Comparison of ENCODE assay signal across 9 mouse cellular contexts in the genomic region with DNA sequence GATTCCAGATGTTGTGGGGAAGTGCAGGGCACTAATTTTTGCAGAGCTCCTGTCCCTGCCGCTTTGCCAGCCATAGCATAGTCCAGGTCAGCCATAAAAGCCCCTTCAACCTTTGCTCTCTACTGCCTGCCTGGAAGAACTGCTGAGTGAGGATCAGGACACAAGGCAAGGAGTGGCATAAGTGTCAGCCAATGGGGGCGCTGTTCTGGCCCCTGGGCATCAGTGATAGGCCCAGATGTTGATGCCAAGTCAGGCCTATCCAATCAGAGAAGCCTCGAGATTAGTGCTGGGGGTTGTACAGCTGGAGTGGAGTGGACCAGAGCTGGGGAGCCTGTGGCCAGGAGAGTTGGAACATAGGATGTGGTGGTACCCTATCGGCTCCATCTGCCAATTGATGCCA. TPM values are rescaled to one million over a fixed set of nuclear protein-coding genes. Genes with fewer than 3 reads are reported as not detected.
DNase-seq lines count a peak whose midpoint lies in the region; ATAC-seq and TF ChIP-seq lines count a peak whose summit lies in the region.
"Had no signal": no experiment of that assay in that cellular context is flagged by ENCODE, and none has a peak within 500 bp of the region (broad histone marks: within the 10 kb centered on the region; RNA-seq: fewer than 3 reads in every experiment).

No protein-coding gene starts in this region.

- ATAC-seq in lung, embryonic 14.5 days (ENCODE audit: insufficient read depth) = no peak
- peak; percentile 72 for ATAC-seq in megakaryocyte-erythroid progenitor cell, adult 5-6 weeks (replicated peaks; ENCODE audit: low FRiP score, low TSS enrichment, poor library complexity, severe bottlenecking)
- no peak for ATAC-seq in forebrain, embryonic 12.5 days (ENCODE audit: low FRiP score)

- H3K79me2 ChIP-seq in MEL (ENCODE audit: control insufficient read depth, insufficient read depth, low read length, poor library complexity) = no peaks in the 10 kb centered on the region

- TF ChIP-seq POLR2A in MEL (IDR thresholded peaks at IDR 0.05; ENCODE audit: control insufficient read depth in 1 of 2, insufficient read depth in 1 of 2, low read depth in 1 of 2, low read length in 2 of 2, poor library complexity in 1 of 2) = no peak

- TF ChIP-seq EP300 in MEL (IDR thresholded peaks at IDR 0.05; ENCODE audit: low read depth in 1 of 2, low read length in 2 of 2) = no peak

- no peaks in the 10 kb centered on the region for H3K9me3 ChIP-seq in lung, embryonic 14.5 days (ENCODE audit: low read depth, low read length)
- no peaks in the 10 kb centered on the region for H3K9me3 ChIP-seq in MEL (replicated peaks; ENCODE audit: insufficient read depth, low read length)
- no peaks in the 10 kb centered on the region for H3K9me3 ChIP-seq in heart, embryonic 10.5 days
- no peaks in the 10 kb centered on the region for H3K9me3 ChIP-seq in forebrain, embryonic 12.5 days
- H3K9me3 ChIP-seq: stomach, embryonic 15.5 days had no signal

- no peaks in the 10 kb centered on the region for H3K4me1 ChIP-seq in lung, embryonic 14.5 days (ENCODE audit: insufficient read depth)
- H3K4me1 ChIP-seq in MEL (ENCODE audit: control insufficient read depth in 1 of 2, insufficient read depth in 2 of 2, low read length in 2 of 2) = no peaks in the 10 kb centered on the region
- H3K4me1 ChIP-seq in heart, embryonic 10.5 days = peaks cover 18% of the 10 kb centered on the region
- peaks cover 12% of the 10 kb centered on the region for H3K4me1 ChIP-seq in forebrain, embryonic 12.5 days

- peak; percentile 29 for DNase-seq in lung, embryonic 14.5 days
- DNase-seq in lung, postnatal 25 days (ENCODE audit: low spot score) = no peak
- peak; percentile 65 for DNase-seq in MEL (ENCODE audit: low read depth, low spot score)
- peak; percentile 55 for DNase-seq in induced T-regulatory cell, adult 2 months (ENCODE audit: low read depth)
- DNase-seq in heart, adult 8-10 months (ENCODE audit: low spot score) = no peak
- DNase-seq in heart, embryonic 10.5 days (ENCODE audit: low spot score) = no peak

- WGBS in lung, embryonic 14.5 days = 43% methylated on average over 4 of the region's 4 CpGs
- WGBS in heart, embryonic 10.5 days = 34% methylated on average over 4 of the region's 4 CpGs
- WGBS in forebrain, embryonic 12.5 days = 47% methylated on average over 4 of the region's 4 CpGs

- TF ChIP-seq CTCF in lung, embryonic 14.5 days (IDR thresholded peaks at IDR 0.05; ENCODE audit: low read depth) = no peak
- TF ChIP-seq CTCF in MEL (IDR thresholded peaks at IDR 0.05 in 2 of 3, conservative IDR thresholded peaks at IDR 0.05 in 1 of 3; ENCODE audit: control insufficient read depth in 1 of 3, insufficient read depth in 1 of 3, low read depth in 2 of 3, low read length in 3 of 3, poor library complexity in 1 of 3, severe bottlenecking in 1 of 3) = 0 out of 6 replicates have a peak, but pooled peaks of 1 of the 3 experiments have one; percentile 7

- H3K36me3 ChIP-seq in lung, embryonic 14.5 days (ENCODE audit: insufficient read depth) = no peaks in the 10 kb centered on the region
- no peaks in the 10 kb centered on the region for H3K36me3 ChIP-seq in MEL (ENCODE audit: control insufficient read depth in 1 of 2, insufficient read depth in 2 of 2, low read length in 2 of 2)
- H3K36me3 ChIP-seq in heart, embryonic 10.5 days = no peaks in the 10 kb centered on the region
- no peaks in the 10 kb centered on the region for H3K36me3 ChIP-seq in forebrain, embryonic 12.5 days (replicated peaks)
- H3K36me3 ChIP-seq: stomach, embryonic 15.5 days had no signal

- H3K9ac ChIP-seq in lung, embryonic 14.5 days = no peak overlapping the region
- no peak overlapping the region for H3K9ac ChIP-seq in MEL (ENCODE audit: control insufficient read depth, low read depth, low read length, poor library complexity, severe bottlenecking)
- H3K9ac ChIP-seq in forebrain, embryonic 12.5 days = no peak overlapping the region
- H3K9ac ChIP-seq: stomach, embryonic 15.5 days had no signal

- no peak overlapping the region for H3K27ac ChIP-seq in lung, embryonic 14.5 days (ENCODE audit: low read depth)
- no peak overlapping the region for H3K27ac ChIP-seq in MEL (ENCODE audit: control insufficient read depth, low read depth, low read length)
- H3K27ac ChIP-seq in heart, embryonic 10.5 days = no peak overlapping the region
- H3K27ac ChIP-seq in forebrain, embryonic 12.5 days = no peak overlapping the region
- H3K27ac ChIP-seq: stomach, embryonic 15.5 days had no signal

- H3K4me3 ChIP-seq in lung, embryonic 14.5 days (ENCODE audit: low read depth, low read length) = no peak overlapping the region
- H3K4me3 ChIP-seq in MEL (ENCODE audit: control insufficient read depth in 1 of 2, insufficient read depth in 1 of 2, low read depth in 2 of 2, low read length in 2 of 2) = no peak overlapping the region
- no peak overlapping the region for H3K4me3 ChIP-seq in heart, embryonic 10.5 days
- H3K4me3 ChIP-seq in forebrain, embryonic 12.5 days (replicated peaks) = no peak overlapping the region
- H3K4me3 ChIP-seq: stomach, embryonic 15.5 days had no signal

- peaks cover 10% of the 10 kb centered on the region; the same call in 1 of the 2 replicates for H3K27me3 ChIP-seq in lung, embryonic 14.5 days (ENCODE audit: insufficient read depth, low read length)
- H3K27me3 ChIP-seq in MEL (ENCODE audit: control insufficient read depth in 1 of 2, insufficient read depth in 2 of 2, low read length in 2 of 2) = peaks cover 0 to 1% of the 10 kb centered on the region in 2 experiments; a peak in 1 of 4 replicates
- peaks cover 43% of the 10 kb centered on the region for H3K27me3 ChIP-seq in heart, embryonic 10.5 days (ENCODE audit: insufficient read depth, poor library complexity, severe bottlenecking)
- peaks cover 44% of the 10 kb centered on the region for H3K27me3 ChIP-seq in forebrain, embryonic 12.5 days
- H3K27me3 ChIP-seq: stomach, embryonic 15.5 days had no signal

- TF ChIP-seq RAD21 in MEL (IDR thresholded peaks at IDR 0.05; ENCODE audit: low read depth, low read length) = no peak

- H3K4me2 ChIP-seq in lung, embryonic 14.5 days = no peak overlapping the region
- no peak overlapping the region for H3K4me2 ChIP-seq in forebrain, embryonic 12.5 days
- H3K4me2 ChIP-seq: stomach, embryonic 15.5 days had no signal

TF ChIP-seq in MEL, 35 proteins besides CTCF, POLR2A, EP300 and RAD21 (continues in another document):
- TF ChIP-seq ZC3H11A (IDR thresholded peaks at IDR 0.05; ENCODE audit: low read depth, low read length) = no peak
- no peak for TF ChIP-seq NELFE (IDR thresholded peaks at IDR 0.05; ENCODE audit: low read depth, low read length)
- TF ChIP-seq TAL1 (IDR thresholded peaks at IDR 0.05; ENCODE audit: low read length) = no peak
- no peak for TF ChIP-seq TBP (IDR thresholded peaks at IDR 0.05; ENCODE audit: low read depth, low read length)
- no peak for TF ChIP-seq UBTF (IDR thresholded peaks at IDR 0.05; ENCODE audit: borderline replicate concordance, insufficient read depth, low read depth, low read length)

RNA-seq across cellular contexts. Expression of gene Icosl, which starts 1.9 kb away (rescaled TPM):
- polyA plus RNA-seq in lung, embryonic 14.5 days (2014; fragmentation: Nextera tagmentation; extraction: Ambion mirVana) = 7.2 and 8.4 TPM in 2 replicates
- not detected in 2 replicates for total RNA-seq in MEL (2012; rRNA removed)
- polyA plus RNA-seq in MEL (2012; ENCODE audit: insufficient read depth in 1 of 2, insufficient read length in 2 of 2, low read depth in 1 of 2, low replicate concordance in 2 of 2, missing spikeins in 1 of 2) = not detected
- total RNA-seq in megakaryocyte-erythroid progenitor cell, adult 5-6 weeks (2014; fragmentation: Nextera tagmentation) = 0.37 and 4.9 TPM in 2 replicates
- total RNA-seq in megakaryocyte-erythroid progenitor cell, adult 5-6 weeks (2017) = 0.57 and 1.4 TPM in 2 replicates
- 1 to 10 TPM; 6.1 to 7.9 (median 7.0) TPM for total RNA-seq in heart, adult 8-10 months (2022)
- polyA plus RNA-seq in heart, embryonic 10.5 days (2016; fragmentation: Nextera tagmentation; extraction: Ambion mirVana) = 1.4 and 2.1 TPM in 2 replicates
- 1.3 and 1.4 TPM in 2 replicates for polyA plus RNA-seq in forebrain, embryonic 12.5 days (2016; fragmentation: Nextera tagmentation; extraction: Ambion mirVana)

RNA-seq across cellular contexts. Expression of gene Aire, which starts 23.8 kb away (rescaled TPM):
- polyA plus RNA-seq in lung, embryonic 14.5 days (2014; fragmentation: Nextera tagmentation; extraction: Ambion mirVana) = 0.95 and 1.5 TPM in 2 replicates
- not detected in 2 replicates for total RNA-seq in MEL (2012; rRNA removed)
- polyA plus RNA-seq in MEL (2012; ENCODE audit: insufficient read depth in 1 of 2, insufficient read length in 2 of 2, low read depth in 1 of 2, low replicate concordance in 2 of 2, missing spikeins in 1 of 2) = under 1 TPM in 1 of 2 experiments, not detected in 1; 0.17 TPM
- total RNA-seq in megakaryocyte-erythroid progenitor cell, adult 5-6 weeks (2014; fragmentation: Nextera tagmentation) = not detected in 2 replicates
- not detected in 2 replicates for total RNA-seq in megakaryocyte-erythroid progenitor cell, adult 5-6 weeks (2017)
- not detected for total RNA-seq in heart, adult 8-10 months (2022)
- 0.18 and 0.45 TPM in 2 replicates for polyA plus RNA-seq in heart, embryonic 10.5 days (2016; fragmentation: Nextera tagmentation; extraction: Ambion mirVana)
- polyA plus RNA-seq in forebrain, embryonic 12.5 days (2016; fragmentation: Nextera tagmentation; extraction: Ambion mirVana) = 0.11 and 0.19 TPM in 2 replicates

RNA-seq across cellular contexts. Expression of gene Dnmt3l, which starts 25.5 kb away (rescaled TPM):
- polyA plus RNA-seq in lung, embryonic 14.5 days (2014; fragmentation: Nextera tagmentation; extraction: Ambion mirVana) = 1.4 TPM in 2 replicates
- not detected in 2 replicates for total RNA-seq in MEL (2012; rRNA removed)
- not detected for polyA plus RNA-seq in MEL (2012; ENCODE audit: insufficient read depth in 1 of 2, insufficient read length in 2 of 2, low read depth in 1 of 2, low replicate concordance in 2 of 2, missing spikeins in 1 of 2)
- not detected in 2 replicates for total RNA-seq in megakaryocyte-erythroid progenitor cell, adult 5-6 weeks (2014; fragmentation: Nextera tagmentation)
- total RNA-seq in megakaryocyte-erythroid progenitor cell, adult 5-6 weeks (2017) = not detected in 2 replicates
- under 1 TPM in 2 of 4 experiments, not detected in 2; 0.38 to 0.65 TPM for total RNA-seq in heart, adult 8-10 months (2022)
- not detected in 2 replicates for polyA plus RNA-seq in heart, embryonic 10.5 days (2016; fragmentation: Nextera tagmentation; extraction: Ambion mirVana)
- polyA plus RNA-seq in forebrain, embryonic 12.5 days (2016; fragmentation: Nextera tagmentation; extraction: Ambion mirVana) = not detected in 2 replicates

RNA-seq across cellular contexts. Expression of gene Pfkl, which starts 57.3 kb away (rescaled TPM):
- polyA plus RNA-seq in lung, embryonic 14.5 days (2014; fragmentation: Nextera tagmentation; extraction: Ambion mirVana) = 141 and 160 TPM in 2 replicates
- total RNA-seq in MEL (2012; rRNA removed) = 84.8 and 165 TPM in 2 replicates
- 100 to 1,000 TPM in 1 of 2 experiments, not detected in 1; 267 TPM for polyA plus RNA-seq in MEL (2012; ENCODE audit: insufficient read depth in 1 of 2, insufficient read length in 2 of 2, low read depth in 1 of 2, low replicate concordance in 2 of 2, missing spikeins in 1 of 2)
- 40.4 and 44.0 TPM in 2 replicates for total RNA-seq in megakaryocyte-erythroid progenitor cell, adult 5-6 weeks (2014; fragmentation: Nextera tagmentation)
- total RNA-seq in megakaryocyte-erythroid progenitor cell, adult 5-6 weeks (2017) = 26.4 and 51.9 TPM in 2 replicates
- total RNA-seq in heart, adult 8-10 months (2022) = 100 to 1,000 TPM; 124 to 159 (median 130) TPM
- 264 and 274 TPM in 2 replicates for polyA plus RNA-seq in heart, embryonic 10.5 days (2016; fragmentation: Nextera tagmentation; extraction: Ambion mirVana)
- 134 and 135 TPM in 2 replicates for polyA plus RNA-seq in forebrain, embryonic 12.5 days (2016; fragmentation: Nextera tagmentation; extraction: Ambion mirVana)

Comparison
In these comparisons a context has a peak if more than half of its experiments do, and no peak if none do; other contexts are left out.
1. DNase-seq: peak in lung, embryonic 14.5 days (single experiment), MEL (single experiment) and induced T-regulatory cell, adult 2 months (single experiment); none in lung, postnatal 25 days (single experiment), heart, adult 8-10 months (single experiment) and heart, embryonic 10.5 days (single experiment).